In the genomic region with DNA sequence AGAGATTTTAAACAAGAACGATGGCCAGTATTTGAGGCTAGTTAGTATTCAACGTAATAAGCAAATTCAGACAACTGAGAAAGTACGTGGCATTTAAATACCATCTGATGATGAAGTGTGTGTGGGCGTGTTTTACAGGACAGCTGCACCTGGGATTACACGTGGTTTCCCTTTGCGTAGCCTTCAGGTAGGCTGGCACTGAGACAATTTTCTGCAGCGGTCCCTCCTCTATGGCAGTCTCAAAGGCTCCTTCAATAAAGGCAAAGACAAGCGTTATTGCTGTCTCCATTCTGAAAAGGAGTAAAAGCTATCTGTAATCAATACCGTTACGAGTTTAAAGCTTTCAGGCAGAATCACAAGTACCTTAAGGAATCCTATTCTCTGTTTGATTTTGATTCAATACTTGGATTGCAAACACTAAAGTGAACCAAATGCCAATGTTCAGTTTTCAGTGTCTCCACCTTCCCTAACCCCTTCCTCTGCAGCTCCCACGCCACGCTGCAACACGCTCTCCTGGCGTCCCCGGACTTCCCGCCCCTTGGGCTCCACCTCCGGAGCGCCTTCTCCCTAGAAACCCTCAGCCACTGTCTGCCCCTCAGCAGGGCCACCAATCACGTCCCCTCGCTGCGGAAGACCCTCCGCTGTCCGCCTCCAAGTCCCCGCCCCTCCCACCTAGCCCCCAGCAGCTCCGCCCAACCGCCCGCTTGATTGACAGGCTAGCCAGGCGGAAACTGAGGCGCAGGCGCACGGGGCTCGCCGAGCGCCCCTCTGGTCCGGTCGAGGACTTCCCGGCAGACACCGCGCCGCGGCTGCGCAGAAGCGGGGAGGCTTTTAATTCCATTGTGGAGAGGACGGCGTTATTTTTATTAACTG, we compare ENCODE assay signal across 8 mouse cellular contexts. TPM values are rescaled to one million over a fixed set of nuclear protein-coding genes. Genes with fewer than 3 reads are reported as not detected.
DNase-seq lines count a peak whose midpoint lies in the region; ATAC-seq and TF ChIP-seq lines count a peak whose summit lies in the region.

A gene (plus strand): TSS at position 756 of the 873 bp plus-strand sequence.

- H3K27me3 ChIP-seq in Patski: no peaks in the 10 kb centered on the region
- no peaks in the 10 kb centered on the region for H3K27me3 ChIP-seq in hindbrain, embryonic 13.5 days

- H3K4me3 ChIP-seq in hindbrain, embryonic 13.5 days: peak within 1 kb of the TSS; percentile 80

- POLR2A ChIA-PET in Patski (lab: Charles Lee): interaction anchor here (1.0 to 1.6 kb wide), 2 partner anchors 11 to 38 kb away, joined by 4 to 6 read pairs; no protein-coding TSS in a partner anchor

- H3K36me3 ChIP-seq in hindbrain, embryonic 13.5 days: peaks cover 21% of the 10 kb centered on the region

- TF ChIP-seq CTCF in Patski (IDR thresholded peaks at IDR 0.05): no peak

- no peaks in the 10 kb centered on the region for H3K9me3 ChIP-seq in hindbrain, embryonic 13.5 days

- H3K4me1 ChIP-seq in hindbrain, embryonic 13.5 days (replicated peaks): peaks cover 36% of the 10 kb centered on the region

- in situ Hi-C loops in Patski (cut with MboI; ENCODE audit: low pct_unique_long_range_greater_than_20kb): loop anchor here (5.0 kb wide), 1 partner anchor 63 kb away; no protein-coding TSS in a partner anchor

- peak; percentile 66 for DNase-seq in Patski (ENCODE audit: low read depth, low spot score)
- DNase-seq in cerebellum, postnatal 14 days: peak; percentile 97
- DNase-seq in frontal cortex, postnatal 14 days (ENCODE audit: low spot score in 2 of 2): peak; percentile 90 to 94
- DNase-seq in layer of hippocampus, postnatal 25 days (ENCODE audit: extremely low spot score in 1 of 2, low spot score in 1 of 2): peak; percentile 84 to 93
- DNase-seq in lung, postnatal 25 days (ENCODE audit: low spot score): peak; percentile 96
- DNase-seq in retina, embryonic 14.5 days (ENCODE audit: low spot score): peak; percentile 98
- peak; percentile 97 for DNase-seq in thymus, postnatal 4 days

- H3K9ac ChIP-seq in hindbrain, embryonic 13.5 days: peak within 1 kb of the TSS; percentile 97

- peak within 1 kb of the TSS; percentile 88 for H3K4me2 ChIP-seq in hindbrain, embryonic 13.5 days

- 2% methylated on average over 45 of the region's 45 CpGs for WGBS in hindbrain, embryonic 13.5 days

- CTCF ChIA-PET in Patski (lab: Charles Lee): interaction anchor here (0.6 kb wide), 1 partner anchor 73 kb away, joined by 3 read pairs; no protein-coding TSS in a partner anchor

- peak within 1 kb of the TSS; percentile 96 for H3K27ac ChIP-seq in hindbrain, embryonic 13.5 days

- ATAC-seq in Patski: peak; percentile 93
- ATAC-seq in hindbrain, embryonic 13.5 days (ENCODE audit: low FRiP score): peak; percentile 98

RNA-seq across cellular contexts. Expression of the gene that starts here (rescaled TPM):
- 32.1 TPM for polyA plus RNA-seq in Patski (2021)
- 25.0 and 25.6 TPM in 2 replicates for polyA plus RNA-seq in hindbrain, embryonic 13.5 days (2015; fragmentation: Nextera tagmentation; extraction: Ambion mirVana)
- 10 to 100 TPM; 34.3 to 36.5 TPM for total RNA-seq in layer of hippocampus, postnatal 25 days (2021)

Comparison
In these comparisons a context has a peak if more than half of its experiments do, and no peak if none do; other contexts are left out.
1. Peak in every context shown above with its lines: DNase-seq, ATAC-seq, H3K4me3 ChIP-seq and H3K27ac ChIP-seq.